Mouse (Mus musculus) c-Kit-negative CD71-positive TER-119-positive erythroid progenitor cells, embryonic 14.5 days (primary cell): ENCODE measurements around the gene Gprc5a.

Experiments
- DNase-seq: peaks from one replicate; pipeline ENCODE4 v3.0.0-alpha.2; 2013; ENCODE audit warnings: low read depth, low spot score

Gprc5a gene

DNA sequence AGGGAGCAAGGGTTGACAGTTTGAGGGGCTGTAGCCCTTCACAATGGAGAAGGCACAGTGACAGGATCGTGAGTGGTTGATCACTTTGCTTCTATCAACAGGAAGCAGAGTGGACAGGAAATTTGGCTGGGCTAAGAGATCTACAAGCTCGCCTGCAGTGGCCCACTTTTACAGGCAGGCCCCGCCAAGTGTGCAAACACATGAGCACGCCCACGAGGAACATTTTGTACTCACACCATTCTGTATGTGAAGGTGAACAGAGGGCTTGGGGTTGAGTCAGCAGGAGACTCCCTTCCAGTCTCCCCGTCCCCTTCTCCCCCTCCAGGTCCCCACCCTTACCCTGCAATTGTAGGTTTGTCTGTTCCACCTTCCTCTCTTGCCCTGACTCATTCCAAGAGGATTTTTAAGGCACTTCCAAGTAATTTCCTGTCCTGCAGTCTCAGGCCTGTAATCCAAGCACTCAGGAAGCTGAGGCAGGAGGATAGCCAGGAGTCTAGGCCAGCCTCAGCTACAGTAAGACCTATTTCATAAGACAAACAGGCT, 9.0 kb downstream of the Gprc5a start:
- DNase-seq, result no peak

DNA sequence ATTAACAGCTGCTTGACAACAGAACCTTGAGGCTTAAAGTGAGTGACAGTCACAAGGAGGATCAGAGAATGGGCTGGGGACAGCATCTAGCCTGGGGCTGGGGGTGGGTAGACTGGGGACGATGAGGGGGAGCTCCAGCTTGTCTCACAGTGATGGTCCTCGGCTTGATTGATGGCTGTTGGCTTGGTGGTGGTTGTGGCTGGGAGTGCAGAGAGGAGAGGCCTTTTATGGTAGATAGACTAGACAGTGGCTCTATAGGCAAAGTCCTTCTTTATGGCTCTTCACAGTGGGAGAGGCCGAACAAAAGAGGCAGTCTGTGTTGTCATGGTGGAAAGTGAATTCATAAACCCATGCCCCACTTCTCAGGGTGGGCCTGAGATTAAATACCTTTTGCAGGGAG, 10.8 kb downstream of the Gprc5a start:
- DNase-seq, result no peak

DNA sequence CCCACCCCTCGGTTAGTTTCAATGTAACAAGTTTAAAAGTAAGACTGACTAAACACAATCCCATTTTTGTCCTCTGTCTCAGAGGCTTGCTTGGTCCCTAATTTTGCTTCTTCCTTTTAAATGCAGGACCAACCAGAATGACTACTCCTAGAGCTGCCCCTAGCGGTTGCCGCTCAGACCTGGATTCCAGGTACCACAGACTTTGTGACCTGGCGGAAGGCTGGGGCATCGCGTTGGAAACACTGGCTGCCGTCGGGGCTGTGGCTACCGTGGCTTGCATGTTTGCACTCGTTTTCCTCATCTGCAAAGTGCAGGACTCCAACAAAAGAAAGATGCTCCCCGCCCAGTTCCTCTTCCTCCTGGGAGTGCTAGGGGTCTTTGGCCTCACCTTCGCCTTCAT, 13.0 kb downstream of the Gprc5a start:
- no peak for DNase-seq

DNA sequence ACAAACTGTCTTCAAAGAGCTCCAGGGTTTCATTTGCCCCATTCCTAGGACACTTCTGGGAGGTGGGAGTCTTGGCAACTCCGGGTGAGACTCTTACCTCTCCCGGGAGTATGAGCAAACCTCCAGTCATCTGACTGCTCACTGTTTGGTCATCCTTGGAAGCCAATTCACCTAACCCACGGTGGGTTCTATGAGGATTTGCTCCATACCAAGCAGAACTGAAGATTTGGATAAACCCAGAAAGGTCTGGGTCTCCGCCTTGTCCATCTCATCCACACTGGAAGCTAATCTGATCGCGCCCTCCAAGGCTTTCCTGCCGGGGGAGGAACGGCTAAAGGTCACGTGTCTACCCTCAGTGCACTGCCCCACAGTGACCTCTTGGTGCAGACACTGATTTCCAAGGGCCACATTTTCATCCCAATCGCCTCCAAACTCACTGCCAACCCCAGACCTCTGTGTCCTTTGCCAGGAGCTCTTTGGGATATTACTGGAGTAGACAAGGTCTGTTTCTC, 18.6 kb downstream of the Gprc5a start:
- DNase-seq, result no peak

DNA sequence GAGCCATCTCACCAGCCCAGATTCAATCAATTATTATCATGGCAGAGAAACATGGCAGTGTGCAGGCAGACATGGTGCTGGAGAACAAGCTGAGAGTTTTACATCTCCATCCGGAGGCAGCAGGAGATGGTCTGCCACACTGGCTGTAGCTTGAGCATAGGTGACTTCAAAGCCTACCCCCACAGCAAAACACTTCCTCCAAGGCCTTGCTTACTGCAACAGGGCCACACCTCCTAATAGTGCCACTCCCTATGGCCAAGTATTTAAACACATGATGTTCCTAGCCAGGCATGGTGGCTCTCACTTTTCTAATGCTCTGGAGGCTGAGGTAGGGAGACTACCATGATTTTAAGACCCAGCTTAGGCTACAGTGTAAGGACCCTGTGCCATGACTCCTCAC, 20.3 kb downstream of the Gprc5a start:
- DNase-seq, result no peak

DNA sequence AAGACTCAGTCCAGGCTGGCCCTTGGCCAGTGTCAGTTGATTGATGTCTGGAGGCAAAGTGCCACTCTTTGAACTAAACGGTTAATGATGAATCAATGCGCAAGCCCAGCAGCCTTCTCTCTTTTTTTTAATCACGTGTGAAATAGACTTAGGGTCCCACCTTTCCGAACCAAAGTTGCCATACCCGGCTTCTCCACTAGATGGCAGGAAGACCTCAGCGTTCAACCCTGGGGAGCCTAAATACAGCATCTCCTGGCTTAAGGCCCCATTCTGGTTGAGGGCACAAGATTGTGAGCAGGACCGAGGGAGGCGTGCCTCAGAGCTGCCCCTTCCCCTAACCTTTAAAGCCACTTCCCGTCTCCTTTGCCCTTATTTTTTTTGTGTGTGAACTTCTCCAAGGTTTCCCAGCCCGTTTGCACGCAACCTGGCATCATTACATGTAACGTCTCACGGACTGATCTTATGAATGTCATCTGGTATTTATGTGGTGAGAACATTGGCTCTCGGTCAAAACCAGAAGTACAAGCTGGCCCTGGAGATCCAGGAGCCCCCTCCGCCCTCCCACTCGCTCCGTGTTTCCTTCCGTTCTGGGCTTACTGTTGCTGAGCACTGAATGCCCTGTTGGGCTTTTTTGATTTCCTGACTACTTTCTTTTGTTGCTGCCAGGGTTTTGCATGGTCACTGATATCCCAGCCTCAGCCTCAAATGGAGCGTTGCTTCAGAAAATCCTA, 22.4 kb downstream of the Gprc5a start:
- DNase-seq, result peak; percentile 42

DNA sequence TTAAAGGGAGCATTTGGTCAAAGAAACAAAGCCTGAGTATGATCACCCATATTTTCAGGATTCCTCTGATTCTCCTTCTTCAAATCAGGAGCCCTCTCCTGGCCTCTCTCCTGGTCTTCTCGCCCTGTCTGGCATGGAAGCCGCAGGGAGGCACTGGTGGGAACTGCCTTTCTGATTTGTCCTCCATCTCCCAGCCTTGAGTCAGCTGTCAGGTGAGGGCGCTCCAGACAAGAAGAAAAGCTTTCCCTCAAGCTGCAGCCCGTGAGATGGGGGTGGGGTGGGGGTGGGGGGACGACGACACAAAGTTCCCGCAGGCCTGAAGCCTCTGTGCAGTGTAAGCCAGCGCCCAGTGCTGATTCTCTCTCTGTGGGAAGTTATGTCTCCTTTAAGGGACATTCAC, 24.3 kb downstream of the Gprc5a start:
- no peak for DNase-seq

DNA sequence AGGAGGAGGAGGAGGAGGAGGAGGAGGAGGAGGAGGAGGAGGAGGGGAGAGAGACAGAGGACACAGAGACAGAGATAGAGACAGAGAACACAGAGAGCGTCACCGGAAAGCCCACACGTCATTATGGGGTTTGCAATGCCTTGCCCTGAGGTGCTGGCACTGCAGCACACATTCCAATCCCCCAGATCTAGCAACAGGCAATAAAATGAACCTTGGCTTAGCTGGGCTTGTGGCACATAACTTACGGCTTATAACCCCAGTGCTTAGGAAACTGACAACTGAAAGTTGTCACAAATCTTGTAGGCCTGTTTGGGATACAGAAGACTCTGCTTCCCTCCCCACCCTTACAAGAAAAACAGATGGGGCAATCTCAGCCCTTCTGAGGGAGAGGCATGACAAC, 25.2 kb downstream of the Gprc5a start:
- no peak for DNase-seq

DNA sequence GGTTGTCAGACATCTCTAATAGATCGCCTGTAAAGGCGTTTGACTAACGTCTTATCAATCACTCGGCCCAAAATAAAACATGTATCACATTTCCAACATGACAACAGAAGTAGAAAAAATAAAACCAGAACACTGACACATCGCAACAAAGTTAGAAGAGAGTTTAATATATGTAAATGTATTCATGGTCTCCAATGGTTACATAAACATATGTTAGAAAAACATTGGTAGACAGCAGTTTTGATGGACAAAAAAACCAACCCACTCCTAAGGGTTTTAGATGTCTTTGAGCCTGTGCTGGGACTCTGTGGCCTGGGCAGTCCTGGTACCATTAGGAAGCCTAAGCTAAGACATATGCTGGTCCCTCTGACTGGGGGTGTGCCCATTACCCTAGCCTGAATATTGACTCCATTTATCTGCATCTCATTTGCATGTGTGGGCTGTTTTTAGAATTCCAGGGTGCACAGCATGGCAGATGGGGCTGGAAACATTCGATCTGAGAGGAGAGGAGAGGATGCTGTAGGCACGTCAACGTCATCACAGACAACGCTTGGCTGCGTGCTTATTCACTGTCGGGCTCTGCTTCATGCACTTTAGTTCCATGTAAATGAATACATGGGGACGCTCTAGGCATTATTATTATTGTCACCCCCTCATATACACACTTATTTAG, 27.5 kb downstream of the Gprc5a start:
- DNase-seq, result no peak

DNA sequence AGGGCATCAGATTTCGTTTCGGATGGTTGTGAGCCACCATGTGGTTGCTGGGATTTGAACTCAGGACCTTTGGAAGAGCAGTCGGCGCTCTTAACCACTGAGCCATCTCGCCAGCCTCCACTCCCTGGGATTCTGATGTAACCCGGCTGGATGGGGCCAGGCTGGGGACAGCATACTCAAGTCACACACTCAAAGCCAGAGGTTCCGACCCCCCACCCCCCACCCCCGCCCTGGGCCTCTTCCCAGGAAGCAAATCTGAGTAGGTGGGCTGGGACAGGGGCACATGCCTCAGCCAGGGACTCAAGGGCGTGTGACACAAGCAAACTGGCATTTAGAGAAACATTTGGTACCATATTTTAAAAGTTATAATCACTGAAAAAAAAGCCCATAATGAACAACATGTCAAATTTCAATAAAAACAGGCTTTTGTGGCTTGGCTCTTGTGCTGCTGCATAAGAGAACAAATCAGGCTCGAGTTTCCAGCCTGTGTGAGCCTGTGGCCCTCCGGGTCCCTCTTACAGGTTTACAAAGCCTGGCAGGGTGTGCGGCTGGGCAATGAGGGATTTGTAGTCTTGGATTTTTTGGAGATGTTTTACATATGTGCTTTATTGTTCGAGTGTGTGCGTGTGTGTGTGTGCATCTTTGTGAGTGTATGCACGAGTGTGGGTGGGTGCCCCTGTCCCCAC, 35.5 kb downstream of the Gprc5a start:
- no peak for DNase-seq

DNA sequence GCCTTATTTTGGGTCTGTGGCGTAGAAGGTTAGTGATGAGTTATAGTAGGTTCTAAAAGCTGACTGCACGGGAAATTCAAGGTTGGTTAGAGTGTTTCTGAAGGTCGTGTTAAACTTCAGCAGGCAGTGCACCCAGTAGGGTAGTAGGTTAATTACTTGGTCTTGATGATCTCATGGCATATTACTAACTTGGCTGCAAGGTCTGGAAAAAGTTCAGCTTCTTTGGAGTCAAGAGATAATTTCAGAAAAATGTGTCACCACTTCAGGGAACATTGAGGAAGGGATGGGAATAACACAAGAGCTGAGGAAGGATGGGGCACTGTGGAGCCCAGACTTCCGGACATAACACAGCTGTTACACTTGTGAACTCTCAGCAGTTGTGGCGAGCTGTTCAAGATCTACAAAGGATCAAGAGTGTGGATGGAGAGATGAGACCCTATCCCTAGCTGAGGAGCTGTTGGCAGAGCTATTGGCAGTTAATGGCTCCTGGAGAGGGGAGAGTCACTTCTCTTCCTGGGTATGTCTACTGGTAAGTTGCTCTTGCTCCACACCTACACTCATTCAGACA, 37.4 kb downstream of the Gprc5a start:
- no peak for DNase-seq

DNA sequence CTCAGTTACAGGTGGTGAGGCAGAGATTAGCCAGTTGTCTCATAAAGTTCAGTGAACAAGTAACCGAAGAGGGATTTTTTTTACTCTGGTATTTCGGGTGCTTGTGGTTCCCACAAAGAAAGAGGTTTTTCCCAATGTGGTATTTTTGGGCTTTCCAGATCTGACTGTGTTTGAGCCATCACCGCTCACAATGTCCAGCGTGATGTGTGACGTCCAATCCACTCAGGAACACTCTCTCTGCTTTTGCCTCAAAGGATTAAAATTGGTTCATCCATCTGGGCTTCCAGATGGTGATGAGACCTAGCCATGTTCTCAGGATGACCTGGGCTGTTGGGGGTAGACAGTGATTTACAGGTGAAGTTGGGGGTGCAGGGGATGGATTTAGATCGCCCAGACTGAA, 41.6 kb downstream of the Gprc5a start:
- no peak for DNase-seq

DNA sequence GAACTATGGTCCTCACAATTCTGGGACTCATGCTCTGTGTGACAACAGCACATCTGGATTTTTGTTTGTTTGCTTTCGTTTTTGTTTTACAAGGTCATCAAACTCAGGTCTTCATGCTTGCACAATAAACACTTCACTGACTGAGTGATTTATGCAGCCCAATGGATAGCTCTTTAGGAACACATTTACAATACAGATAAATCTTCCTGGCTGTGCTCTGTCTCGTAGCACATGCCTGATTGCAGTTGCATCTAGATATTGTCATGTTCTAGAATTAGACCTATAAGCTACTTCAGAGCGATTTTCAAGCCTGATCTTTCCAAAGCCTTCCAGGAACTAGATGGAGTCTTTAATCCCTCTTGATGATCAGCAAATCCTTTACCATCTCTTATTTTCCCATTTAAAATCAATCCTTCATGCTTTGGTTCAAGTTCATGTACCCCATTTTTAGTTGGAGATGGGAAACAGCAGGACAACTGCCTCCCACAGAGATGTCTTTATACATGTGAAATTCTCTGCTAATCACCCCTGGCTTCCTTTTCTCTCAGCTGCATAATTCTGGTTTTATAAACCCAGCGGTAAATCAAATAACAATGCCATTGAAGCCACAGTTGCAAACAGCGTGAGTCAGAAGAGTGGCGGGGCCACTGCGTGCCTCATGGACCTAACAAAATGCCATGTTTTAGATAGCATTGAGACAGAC, 47.1 kb downstream of the Gprc5a start:
- DNase-seq, result no peak

DNA sequence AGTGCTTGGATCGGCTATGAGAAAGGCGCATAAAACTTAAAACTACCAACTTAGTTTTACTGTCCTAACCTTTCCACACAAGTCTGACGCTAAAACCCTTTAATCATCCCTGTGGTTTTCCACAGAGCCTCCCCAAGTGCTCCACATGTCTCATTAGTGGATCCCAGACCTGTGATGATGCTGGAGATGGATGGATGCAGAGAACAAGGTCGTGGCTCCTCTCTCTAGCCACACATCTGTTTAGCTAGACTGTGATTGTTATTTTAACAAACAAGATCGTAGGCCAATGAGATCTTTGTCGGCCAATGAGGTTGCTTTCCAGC, 47.6 kb downstream of the Gprc5a start:
- DNase-seq, result no peak

DNA sequence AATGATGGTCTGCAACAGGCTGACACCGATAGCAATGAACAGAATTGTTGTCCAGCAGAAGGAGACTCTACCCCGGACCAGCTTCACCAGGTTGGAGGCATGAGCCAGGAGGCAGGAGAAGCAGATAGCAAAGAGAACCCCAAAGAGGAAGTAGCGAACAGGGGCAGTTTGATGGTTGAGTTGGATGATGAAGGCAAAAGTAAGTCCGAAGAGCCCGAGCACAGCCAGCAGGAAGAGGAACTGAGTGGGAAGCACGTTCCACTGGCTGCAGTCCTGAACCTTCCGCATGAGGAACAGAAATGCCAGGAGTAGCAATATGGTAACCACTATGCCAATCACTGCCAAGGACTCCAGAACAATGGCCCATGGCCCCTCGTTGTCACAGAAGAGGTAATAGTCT, 51.0 kb downstream of the Gprc5a start:
- DNase-seq, result no peak

DNA sequence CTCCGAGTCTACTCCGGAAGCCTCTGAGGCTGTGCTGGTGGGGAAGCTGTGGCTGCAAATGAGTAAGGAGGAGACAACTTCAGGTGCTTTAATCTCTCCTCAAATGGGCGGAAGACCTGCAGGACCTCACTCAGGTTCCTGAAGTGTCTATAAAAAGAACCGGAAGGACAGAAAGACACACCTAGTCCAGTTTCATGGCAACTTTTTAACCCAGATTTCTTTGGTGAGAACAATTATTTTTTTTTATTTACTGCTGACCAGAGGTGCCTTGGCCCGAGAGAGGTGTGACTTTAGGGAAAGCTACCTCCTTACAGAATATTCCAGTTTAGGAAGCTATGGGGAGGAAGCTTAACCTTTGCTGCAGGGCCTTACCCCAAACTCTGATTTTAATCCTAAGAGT, 52.7 kb downstream of the Gprc5a start, which contains the start of gene Gprc5d:
Gprc5d (minus strand) TSS at position 101 of the 400 bp plus-strand sequence.
- no peak for DNase-seq

DNA sequence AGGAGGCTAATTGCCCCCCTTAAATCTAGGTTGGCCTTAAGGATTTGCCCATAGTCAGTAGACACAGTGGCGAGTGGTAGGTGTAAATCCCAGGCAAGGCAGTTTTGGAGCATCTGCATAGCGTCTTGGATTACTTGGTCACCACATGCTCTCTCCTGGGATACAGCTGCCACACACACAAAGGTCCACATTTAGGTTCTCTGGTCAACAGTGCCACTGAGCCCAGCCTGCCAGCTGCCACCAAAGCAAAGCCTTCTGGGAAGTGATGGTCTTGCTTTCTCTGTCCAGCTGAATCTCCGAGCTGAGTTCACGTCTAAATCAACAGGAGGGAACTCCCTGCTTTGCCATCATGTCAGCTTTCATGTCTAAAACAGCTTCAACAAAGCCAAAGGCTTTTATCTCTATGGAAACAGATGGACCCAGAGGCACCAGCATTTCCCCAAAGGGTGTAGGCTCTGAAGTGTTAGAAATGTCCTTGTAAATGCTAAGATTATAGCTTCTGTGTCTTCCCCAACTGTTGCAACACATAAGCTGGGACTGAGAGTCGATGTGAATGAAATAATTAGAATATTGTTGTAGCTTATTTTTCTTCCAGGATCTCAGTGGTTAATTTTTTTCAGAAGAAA, 59.4 kb downstream of the Gprc5a start:
- DNase-seq, result no peak

DNA sequence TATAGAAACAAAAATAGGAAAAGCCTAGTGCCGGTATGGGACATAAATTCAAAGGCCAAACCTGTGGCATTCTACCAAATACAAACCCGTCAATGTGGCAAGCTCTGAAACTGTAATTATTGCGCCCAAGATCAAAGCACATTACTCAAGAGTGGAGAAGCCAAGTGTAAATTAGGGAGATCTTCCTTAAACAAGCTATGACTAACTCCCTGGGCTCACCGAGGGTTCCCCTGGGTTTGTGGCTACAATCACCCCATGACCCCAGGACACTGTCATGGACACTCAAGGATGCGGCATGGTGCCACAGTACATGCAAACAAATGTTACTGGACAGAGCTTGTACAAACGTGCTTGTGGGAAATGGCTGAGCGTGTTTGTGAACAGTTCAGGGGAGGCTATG, 67.6 kb downstream of the Gprc5a start:
- no peak for DNase-seq

DNA sequence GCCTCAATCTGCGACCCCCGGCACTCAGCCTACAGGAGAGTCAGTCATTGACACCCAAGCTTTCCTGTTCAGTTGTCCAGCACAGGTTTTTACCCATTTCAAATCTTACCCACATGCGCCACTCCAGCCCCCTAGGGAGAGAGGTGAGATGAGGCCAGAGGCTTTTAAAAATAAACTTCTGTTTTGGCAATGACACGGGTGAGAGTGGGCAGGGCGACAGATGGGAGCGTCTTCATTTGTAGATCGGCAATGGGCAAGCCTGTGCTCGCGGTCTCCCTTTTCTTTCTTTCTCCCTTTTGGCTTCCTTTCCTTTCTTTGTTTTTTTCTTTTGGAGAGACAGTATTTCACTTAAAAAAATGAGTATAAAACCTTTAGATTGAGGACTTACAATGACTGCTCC, 68.0 kb downstream of the Gprc5a start:
- DNase-seq, result no peak
